Mouse (Mus musculus) testis, adult 2 months (tissue): ENCODE results near the gene Cacna2d4.

Experiments
- CTCF ChIP-seq: fragments of 200-500 bp; IDR thresholded peaks from 2 replicates; pipeline ENCODE4 v1.5.1; 2012; ENCODE audit warnings: low read depth, mild to moderate bottlenecking, inconsistent platforms, low read length, moderate library complexity; ENCODE audit not compliant: control insufficient read depth, insufficient read depth, insufficient replicate concordance
- POLR2A ChIP-seq: fragments of 200-500 bp; IDR thresholded peaks from 2 replicates; pipeline ENCODE4 v1.6.1; 2012; ENCODE audit warnings: low read depth, mild to moderate bottlenecking, inconsistent platforms, low read length, moderate library complexity; ENCODE audit not compliant: control insufficient read depth

- no peak for TF ChIP-seq CTCF
- TF ChIP-seq POLR2A, result no peak
Observed at GRCm38 (mm10) chr6:119236241-119236640, at the start of gene Cacna2d4.
